Mouse (Mus musculus) G1E-ER4 (cell line): ENCODE data around the gene 4930558C23Rik. TPM values are rescaled to one million over a fixed set of nuclear protein-coding genes. Genes with fewer than 3 reads are reported as not detected.
"Not testable (repeated sequence)": the region's sequence is repeated elsewhere in the genome, so short reads cannot be mapped to it uniquely, and the experiment has no call there.

Experiments used
- GATA1 ChIP-seq: IDR thresholded peaks from one replicate; pipeline ENCODE4 v1.8.0; 2012; ENCODE audit warnings: low read length, inconsistent platforms
- polyA plus RNA-seq: library from polyadenylated mRNA; stranded (reverse); fragments of >175 nt; gene quantifications from 2 replicates; pipeline ENCODE4 v1.2.3, GENCODE M21; 2012

4930558C23Rik gene
- polyA plus RNA-seq, 1 experiment, result not detected

DNA sequence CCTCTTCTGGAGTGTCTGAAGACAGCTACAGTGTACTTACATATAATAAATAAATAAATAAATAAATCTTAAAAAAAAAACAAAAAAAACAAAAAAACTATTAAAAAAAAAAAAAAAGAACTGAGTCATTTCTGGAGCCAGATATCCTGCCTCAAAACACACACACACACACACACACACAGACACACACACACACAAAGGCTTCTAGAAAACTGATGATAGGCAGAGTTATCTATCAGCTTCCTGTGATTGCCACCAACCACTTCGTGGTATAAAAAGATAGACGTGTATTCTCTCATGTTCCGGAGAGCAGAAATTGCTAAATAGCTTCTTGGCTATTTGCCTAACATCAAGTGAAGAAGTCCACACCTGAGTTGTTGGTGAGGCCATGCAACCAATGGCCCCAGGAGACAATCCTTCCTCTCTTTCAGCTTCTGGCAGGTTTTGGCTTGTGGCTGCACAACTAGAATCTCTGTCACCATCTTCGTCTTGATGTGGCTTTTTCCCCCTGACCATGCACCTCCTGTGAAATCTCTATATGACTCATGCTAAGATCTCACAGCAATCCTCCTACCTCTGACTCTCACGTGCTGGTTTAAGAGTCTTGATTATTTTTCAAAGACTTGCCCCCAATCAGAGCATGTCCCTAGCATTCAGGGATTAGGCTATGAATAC, 17.1 kb downstream of the 4930558C23Rik start:
- no peak for TF ChIP-seq GATA1

DNA sequence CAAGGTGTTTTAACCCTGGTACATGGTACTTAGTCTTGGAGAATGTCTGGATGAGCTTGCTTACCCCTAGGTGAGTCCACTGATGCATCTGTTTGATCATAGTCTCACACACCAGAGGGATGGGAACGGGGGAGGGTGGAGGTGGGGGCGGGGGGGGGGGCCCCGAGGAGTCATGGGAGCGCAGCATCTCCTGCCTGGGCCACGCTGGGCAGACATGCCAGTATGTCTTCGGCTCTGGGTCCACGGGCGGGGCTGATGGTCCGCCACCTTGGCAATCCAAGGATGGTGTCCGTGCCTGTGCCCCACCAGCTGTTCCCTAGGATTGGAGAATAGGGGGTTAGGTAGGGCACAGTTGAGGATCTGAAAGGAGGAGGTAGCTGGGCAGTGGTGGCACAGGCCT, 29.4 kb downstream of the 4930558C23Rik start:
- no peak for TF ChIP-seq GATA1

DNA sequence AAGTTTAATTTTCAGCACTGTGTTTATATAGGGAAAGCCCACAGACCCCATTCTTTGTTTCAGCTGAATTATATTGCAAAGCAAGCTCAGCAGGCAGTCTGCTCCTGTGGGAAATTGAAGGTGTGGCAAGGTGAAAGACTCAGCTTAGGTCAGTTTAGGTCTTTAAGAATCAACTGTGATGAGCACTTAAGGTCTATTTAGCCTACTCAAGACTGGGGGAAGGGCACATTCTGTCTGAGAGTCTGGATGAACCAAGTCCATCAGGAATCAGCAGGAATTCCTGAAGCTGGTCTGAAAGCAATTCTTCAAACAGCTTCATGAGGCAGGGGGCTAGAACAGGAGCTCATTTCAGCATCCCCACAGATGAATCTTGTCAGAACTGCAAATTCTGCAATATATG, 32.5 kb downstream of the 4930558C23Rik start:
- no peak for TF ChIP-seq GATA1

DNA sequence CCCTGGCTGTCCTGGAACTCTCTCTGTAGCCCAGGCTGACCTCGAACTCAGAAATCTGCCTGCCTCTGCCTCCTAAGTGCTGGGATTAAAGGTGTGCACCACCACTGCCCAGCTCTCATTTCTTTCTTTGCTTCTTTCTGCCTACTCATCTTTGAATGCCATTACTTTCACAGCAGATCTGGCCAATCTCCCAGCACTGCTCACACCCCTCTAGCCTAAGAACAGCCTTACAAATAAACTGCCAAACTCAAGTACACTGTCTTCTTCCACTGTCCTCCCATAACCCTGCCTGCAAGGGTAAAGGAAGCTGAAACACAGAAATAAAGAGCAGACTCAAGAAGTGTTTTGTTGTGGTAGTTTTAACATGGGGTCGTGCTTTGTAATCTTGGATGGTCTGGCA, 44.9 kb downstream of the 4930558C23Rik start:
- no peak for TF ChIP-seq GATA1

DNA sequence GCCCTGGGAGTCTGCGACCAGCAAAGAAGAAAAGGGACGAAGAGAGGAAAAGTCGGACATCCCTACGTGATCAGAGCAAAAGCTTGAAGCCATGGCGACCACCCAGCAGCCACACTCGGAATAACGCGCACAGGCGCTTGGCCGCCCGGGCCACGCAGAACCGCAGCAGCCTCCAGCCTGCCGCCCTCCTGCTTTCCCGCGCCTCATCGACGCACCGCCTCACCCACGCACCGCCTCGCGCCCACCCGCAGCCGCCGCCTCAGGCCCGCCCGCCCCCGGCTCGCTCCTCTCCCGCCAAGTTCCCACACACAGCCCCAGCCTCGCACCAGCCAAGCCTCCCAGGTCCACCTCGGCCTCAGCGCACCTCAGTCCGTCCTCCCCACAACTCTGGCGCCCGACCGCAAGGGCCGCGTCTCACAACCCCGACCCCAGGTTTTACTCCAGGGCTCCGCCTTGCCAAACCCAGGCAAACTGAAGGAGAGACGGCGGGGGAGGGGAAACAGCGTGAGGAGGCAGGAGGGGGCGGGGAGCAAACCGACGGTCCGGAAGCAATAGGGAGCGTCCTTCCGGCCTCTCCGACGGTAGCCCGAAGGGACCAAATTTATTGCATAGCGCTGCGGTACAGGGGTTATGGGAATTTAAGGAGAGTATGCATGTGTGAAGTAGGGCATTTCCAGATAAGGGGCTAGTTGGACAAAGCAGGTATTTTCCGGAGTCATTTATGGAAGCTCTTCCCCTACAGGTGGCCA, 45.8 kb downstream of the 4930558C23Rik start, which contains the start of gene Setdb1:
Gene Setdb1 (minus strand): TSS at position 502 of the 749 bp plus-strand sequence.
- not testable (repeated sequence) for TF ChIP-seq GATA1

DNA sequence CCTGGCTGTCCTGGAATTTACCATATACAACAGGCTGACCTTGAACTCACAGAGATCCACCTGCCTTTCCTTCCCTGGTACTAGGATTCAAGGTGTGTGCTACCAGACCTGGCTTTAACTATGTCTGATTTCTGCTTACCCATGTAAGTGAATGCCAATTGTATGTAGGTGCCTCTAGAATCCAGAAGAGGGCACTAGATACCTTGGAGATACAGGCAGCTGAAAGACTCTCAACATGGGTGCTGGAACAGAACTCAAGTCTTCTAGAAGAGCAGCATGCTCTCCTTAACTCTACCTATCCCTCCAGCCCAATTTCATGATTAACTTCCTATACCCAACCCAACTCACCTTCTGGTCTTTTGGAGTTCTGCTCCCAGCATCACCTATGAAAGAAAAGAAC, 53.1 kb downstream of the 4930558C23Rik start:
- TF ChIP-seq GATA1, result no peak

DNA sequence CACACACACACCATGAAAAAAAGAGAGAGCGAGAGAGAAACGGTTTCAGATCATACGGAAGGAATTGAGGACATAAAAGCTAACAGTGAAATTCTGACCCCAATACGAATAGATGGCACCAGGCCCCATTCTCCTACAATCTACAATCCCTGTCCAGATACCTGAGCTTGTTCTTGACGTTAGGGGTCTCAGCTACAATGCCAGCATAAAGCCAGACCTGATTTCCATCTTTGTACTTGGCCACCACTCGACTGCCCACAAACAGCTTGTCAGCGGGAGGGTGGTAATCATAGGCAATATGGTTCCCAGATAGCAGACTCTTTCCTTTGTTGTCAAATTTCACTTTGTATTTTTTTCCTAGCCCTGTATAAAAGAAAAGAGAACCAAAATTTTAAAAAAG, 56.2 kb downstream of the 4930558C23Rik start:
- no peak for TF ChIP-seq GATA1

DNA sequence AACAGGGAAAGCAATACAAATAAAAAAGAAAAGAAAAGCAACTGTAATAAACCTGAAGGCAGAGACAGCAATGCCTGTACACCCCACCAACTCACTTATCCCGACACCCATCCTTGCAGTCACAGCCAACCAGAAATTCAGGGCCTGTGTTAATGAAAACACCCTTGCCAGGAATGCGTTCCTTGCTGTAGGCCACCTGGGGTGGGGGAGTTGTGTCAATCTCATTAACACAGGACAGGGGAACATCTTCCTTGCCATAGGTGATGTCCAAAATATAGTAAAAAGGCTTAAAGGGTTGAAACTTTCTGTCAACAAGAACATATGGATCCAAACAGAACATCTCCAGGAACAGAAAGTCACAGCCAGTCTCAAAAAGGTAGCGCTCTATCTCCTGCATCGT, 64.4 kb downstream of the 4930558C23Rik start:
- no peak for TF ChIP-seq GATA1

DNA sequence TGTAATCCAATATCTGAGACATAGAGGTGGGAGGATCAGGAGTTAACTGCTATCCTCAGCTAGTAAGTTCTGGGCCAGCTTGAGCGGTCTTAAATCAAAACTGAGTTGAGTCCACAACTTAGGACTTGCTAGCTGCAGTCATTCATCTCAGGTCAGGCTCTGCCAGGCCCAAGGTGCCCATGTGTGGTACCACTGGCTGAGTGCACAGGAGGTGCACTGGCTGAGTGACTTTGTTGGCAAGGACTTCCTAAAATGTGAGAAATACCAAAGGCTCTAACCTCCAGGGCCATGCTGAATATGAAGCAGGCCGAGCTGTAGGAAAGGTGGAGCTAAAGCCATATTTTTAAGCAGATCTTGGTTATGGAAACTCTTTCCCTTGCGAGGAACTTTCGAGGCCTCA, 65.3 kb downstream of the 4930558C23Rik start:
- no peak for TF ChIP-seq GATA1

Other genes starting within 250 kb of the 4930558C23Rik start
- gene Sema6c, start 242.4 kb downstream of the 4930558C23Rik start, polyA plus RNA-seq, result 1.6 and 2.4 TPM in 2 replicates
- 3.0 and 3.9 TPM in 2 replicates for gene Gabpb2, start 184.9 kb downstream of the 4930558C23Rik start, polyA plus RNA-seq
- gene Cdc42se1, start 174.1 kb downstream of the 4930558C23Rik start, polyA plus RNA-seq, result 142 and 147 TPM in 2 replicates
- 2.4 and 4.8 TPM in 2 replicates for gene Mllt11, start 170.7 kb downstream of the 4930558C23Rik start, polyA plus RNA-seq
- not detected in 2 replicates for gene Gm128, start 161.2 kb downstream of the 4930558C23Rik start, polyA plus RNA-seq
- gene Bnipl, start 151.6 kb downstream of the 4930558C23Rik start, polyA plus RNA-seq, result not detected in 2 replicates
- 82.1 and 111 TPM in 2 replicates for gene Mindy1, start 121.5 kb downstream of the 4930558C23Rik start, polyA plus RNA-seq
- 2.4 and 3.3 TPM in 2 replicates for gene Prune1, start 120.8 kb downstream of the 4930558C23Rik start, polyA plus RNA-seq
- gene Anxa9, start 95.7 kb downstream of the 4930558C23Rik start, polyA plus RNA-seq, result 0.97 and 1.0 TPM in 2 replicates
- gene Cers2, start 88.0 kb downstream of the 4930558C23Rik start, polyA plus RNA-seq, result 461 and 746 TPM in 2 replicates
- gene Setdb1, start 45.6 kb downstream of the 4930558C23Rik start, polyA plus RNA-seq, result 54.7 and 74.2 TPM in 2 replicates
- gene Arnt, start 31.5 kb upstream of the 4930558C23Rik start, polyA plus RNA-seq, result 49.7 and 51.0 TPM in 2 replicates
- not detected in 2 replicates for gene Ctsk, start 96.4 kb upstream of the 4930558C23Rik start, polyA plus RNA-seq
- not detected in 2 replicates for gene Ctss, start 123.9 kb upstream of the 4930558C23Rik start, polyA plus RNA-seq
- not detected in 2 replicates for gene Hormad1, start 156.8 kb upstream of the 4930558C23Rik start, polyA plus RNA-seq
- 1.8 and 2.5 TPM in 2 replicates for gene Golph3l, start 186.1 kb upstream of the 4930558C23Rik start, polyA plus RNA-seq
- 26.3 and 26.9 TPM in 2 replicates for gene Ensa, start 222.2 kb upstream of the 4930558C23Rik start, polyA plus RNA-seq